Mouse (Mus musculus): ENCODE data around the gene Scgb1a1.

Scgb1a1 gene

DNA sequence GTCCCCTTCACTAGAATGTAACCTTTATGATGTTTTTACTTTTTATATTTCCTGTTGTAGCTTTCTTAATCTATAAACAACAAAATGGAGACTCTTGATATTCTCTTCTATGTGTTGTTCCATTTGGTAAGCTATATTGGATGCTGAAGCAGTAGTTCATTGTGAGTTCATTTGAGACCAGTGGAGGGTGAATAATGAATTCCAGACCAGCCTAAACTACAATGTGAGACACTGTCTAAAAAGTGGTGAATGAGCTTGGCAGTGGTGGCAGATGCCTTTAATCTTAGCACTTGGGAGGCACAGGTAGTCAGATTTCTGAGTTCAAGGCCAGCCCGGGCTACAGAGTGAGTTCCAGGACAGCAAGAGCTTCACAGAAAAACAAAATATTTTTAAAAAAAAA is 44.6 kb downstream of the Scgb1a1 start:
- no peak for DNase-seq (ENCODE audit: low read depth, low spot score)

DNA sequence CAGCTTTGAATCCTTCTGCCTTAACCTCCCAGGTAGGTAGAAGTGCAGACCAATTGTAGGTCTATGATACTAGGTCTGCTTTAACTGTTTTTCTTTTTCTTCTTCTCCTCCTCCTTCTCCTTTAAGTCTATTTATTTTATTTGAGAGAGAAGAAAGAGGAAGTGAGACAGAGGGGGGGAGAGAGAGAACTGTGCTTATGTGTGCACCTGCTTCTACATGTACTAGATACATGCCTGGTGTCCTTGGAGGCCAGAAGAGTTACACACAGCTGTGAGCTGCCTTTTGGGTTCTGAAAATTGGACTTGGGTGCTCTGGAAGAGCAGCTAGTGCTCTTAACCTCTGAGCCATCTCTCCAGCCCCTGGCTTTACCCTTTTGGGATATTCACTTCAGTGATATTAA is 46.7 kb downstream of the Scgb1a1 start:
- DNase-seq (ENCODE audit: low read depth, low spot score): no peak

DNA sequence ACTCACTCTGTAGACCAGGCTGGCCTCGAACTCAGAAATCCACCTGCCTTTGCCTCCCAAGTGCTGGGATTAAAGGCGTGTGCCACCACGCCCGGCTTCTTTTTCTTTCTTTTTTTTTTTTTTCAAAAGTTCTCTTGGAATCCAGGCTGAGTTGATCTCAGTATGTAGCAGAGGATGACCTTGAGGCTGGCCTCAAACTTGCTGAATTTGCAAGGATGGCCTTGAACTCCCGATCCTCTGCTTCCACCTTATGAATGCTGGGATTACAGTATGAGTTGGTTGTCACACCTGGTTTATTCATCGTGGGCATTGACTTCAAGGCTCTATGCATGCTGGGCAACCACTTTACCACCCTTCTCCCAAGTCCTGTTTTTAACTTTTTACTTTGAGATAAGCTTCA is 47.1 kb downstream of the Scgb1a1 start:
- no peak for DNase-seq (ENCODE audit: low read depth, low spot score)

DNA sequence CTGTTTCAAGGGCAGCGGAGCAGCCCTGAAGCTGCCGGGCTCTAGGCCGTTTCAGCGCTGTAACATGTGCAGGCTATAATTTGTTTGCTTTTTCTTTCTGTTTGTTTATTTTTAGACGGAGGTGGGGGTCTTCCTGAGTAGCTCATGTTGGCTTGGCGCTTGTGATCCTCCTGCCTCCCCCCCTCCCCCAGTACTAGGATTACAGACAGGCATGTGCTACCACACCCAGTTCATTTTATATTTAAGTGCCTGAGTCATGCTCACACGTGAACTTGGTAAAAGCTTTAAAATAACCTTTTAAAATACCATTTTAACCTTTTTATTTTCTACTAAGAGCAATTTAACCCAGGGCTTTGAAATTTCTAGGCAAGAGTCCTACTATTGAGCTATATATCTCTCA is 47.8 kb downstream of the Scgb1a1 start:
- no peak for DNase-seq (ENCODE audit: low read depth, low spot score)

DNA sequence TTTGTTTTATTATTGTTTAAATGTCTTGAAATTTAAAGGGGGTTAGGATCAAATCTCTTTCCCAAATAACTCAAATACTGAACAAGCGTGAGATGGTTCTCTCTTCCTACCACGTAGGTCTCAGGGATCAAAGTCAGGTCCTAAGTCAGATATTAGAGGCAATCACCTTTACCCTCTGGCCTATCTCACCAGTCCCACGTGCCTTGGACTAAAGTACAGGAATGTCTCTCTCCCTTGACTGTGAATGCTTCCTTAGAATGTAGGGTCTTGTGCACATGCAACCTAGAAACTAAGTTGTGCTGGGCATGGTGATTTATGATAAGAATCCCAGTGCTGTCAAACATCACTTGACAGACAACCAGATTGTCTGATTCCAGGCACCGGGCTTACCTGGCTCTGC is 48.5 kb downstream of the Scgb1a1 start:
- DNase-seq (ENCODE audit: low read depth, low spot score): no peak

DNA sequence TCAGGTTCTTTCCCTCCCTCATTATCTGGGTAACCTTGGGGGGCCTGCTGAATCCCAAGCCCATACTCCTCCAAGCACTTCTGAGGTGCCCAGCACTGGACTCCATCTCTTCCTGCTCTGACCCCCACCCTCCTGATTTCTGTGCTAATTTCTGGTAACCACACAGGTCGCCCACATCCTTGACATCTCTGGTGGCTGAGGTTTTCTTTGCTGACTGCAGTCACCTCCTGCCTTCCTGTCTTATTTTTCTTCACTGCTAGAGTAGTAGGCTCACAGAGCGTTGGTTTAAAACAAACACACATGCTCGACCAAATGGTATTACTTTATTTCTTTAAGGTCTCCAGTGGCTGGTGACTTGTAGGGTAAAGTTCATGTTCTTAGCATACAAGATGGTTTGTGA is 49.6 kb downstream of the Scgb1a1 start:
- no peak for DNase-seq (ENCODE audit: low read depth, low spot score)

DNA sequence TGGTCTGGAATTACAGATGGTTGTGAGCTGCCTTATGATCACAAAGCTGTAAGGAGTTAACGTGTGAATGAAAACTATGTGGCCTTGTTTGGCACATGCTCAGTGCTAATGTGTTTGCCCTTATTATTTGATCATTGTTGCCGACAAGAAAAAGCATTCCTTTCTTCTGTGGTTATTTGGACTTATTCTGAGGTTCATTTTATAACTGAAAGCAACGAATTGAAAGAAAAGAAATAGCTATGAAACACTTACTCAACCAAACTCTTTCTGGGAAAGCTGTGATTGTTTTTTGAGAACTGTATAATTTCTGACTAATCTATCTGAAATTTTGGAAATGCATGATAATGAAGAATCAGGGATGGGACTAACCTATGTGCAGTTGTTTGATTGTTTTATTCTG is 52.7 kb downstream of the Scgb1a1 start:
- DNase-seq (ENCODE audit: low read depth, low spot score): no peak

DNA sequence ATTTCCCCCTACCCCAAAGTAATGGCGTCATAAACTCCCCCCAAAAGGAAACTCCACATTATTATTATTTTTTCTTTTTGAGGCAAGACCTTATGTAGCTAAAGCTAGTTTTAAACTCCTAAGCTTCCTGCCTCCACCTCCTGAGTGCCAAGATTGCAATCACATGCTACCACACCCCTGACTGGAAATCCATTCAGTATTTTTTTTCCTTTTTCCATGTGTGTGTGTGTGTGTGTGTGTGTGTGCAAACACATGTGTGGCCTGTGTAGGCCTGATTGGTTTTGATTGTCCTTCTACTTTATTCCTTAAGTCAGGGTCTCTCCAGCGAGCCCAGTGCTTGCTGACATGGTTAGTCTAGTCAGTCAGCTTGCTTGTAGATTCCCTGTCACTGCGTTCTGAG is 53.3 kb downstream of the Scgb1a1 start:
- no peak for DNase-seq (ENCODE audit: low read depth, low spot score)

All from retina, postnatal 7 days (tissue).